Mouse (Mus musculus) testis, adult 10 weeks (tissue): ENCODE measurements around the gene Zfp92. TPM values are rescaled to one million over a fixed set of nuclear protein-coding genes. Genes with fewer than 3 reads are reported as not detected.

Source experiments
- polyA plus RNA-seq: library from polyadenylated mRNA; stranded (reverse); fragments of 350-450 nt; fragmentation: Illumina TruSeq; extraction: RNeasy Lipid Tissue Mini Kit (QIAGEN cat#74804); gene quantifications from one replicate; pipeline ENCODE4 v1.2.3, GENCODE M21; 2014; ENCODE audit warnings: low read depth, low replicate concordance

Gene Zfp92
- polyA plus RNA-seq: 0.18 TPM

DNA sequence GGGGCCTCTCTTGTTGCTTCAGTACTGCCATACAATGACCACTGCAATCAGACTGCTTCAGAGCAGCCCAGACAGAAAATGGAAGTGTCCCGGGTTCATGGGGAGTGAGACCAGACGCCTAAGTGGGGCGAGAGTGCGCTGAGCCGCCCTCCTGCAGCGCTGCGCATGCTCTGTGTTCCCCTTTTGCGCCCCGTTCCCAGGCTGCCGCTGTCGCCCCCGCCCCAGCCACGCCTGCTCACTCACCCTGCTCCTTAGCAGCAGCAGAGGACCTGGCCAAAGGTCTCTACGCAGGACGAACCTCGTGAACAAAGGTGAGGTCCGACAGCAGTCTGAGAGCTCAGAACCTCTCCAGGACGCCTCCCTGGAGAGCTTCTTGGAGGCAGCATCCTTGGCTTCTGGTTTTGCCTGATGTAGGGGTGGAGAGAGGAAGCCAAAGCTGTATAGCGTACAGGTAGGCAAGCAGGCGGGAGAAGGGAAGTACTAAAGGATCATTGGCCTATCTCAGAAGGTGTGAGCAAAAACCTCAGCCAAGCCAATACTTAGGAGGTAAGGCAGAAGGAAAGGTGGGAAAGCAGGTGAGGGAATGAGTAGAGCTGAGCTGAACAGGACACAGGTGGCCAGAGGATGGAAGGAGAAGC is at the start of gene Zfp92:
Gene Zfp92, plus strand, starts transcription at position 217 of the 638 bp plus-strand sequence.

DNA sequence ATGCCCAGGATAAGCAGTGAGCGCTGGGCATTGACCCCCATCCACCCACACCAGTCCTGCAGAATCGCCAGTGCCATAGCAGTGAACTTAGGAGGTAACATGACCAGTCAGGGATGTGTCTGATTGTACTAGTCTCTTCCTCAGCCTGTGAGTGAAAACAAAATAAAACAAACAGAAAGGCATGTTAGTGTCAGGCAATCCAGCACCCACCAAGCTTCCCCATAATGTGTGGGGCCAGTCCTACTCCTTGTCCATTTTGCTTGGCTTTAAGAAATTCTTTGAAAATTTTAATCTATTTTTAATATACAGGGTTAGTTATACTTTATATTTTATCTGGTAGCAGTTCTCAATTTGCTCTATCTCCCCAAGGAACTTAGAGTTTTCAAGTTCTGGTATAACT is 12.3 kb upstream of the Zfp92 start, which contains the start of gene Gm18336:
Gene Gm18336, minus strand, starts transcription at position 101 of the 400 bp plus-strand sequence.

DNA sequence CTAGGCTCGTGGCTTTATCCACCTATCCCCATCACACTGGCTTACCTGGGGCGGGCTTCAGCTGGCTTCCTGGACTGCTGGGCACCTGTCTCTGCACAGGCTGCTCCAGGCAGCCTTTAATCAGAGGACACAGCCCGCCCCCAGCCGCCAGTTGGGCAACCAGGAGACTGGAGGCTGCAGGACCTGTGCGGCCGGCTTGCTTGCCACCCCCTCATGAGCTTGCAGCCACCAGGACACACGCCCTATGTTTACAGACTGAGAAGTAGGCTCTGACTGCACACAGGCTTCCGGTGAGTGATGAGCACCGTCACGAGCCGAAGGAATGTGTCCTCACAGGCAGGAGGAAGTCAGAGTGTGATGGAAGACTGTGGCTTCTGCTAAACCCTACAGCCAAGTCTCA is 24.4 kb downstream of the Zfp92 start, which contains the start of gene Trex2:
Gene Trex2, minus strand, starts transcription at position 93 of the 400 bp plus-strand sequence.

DNA sequence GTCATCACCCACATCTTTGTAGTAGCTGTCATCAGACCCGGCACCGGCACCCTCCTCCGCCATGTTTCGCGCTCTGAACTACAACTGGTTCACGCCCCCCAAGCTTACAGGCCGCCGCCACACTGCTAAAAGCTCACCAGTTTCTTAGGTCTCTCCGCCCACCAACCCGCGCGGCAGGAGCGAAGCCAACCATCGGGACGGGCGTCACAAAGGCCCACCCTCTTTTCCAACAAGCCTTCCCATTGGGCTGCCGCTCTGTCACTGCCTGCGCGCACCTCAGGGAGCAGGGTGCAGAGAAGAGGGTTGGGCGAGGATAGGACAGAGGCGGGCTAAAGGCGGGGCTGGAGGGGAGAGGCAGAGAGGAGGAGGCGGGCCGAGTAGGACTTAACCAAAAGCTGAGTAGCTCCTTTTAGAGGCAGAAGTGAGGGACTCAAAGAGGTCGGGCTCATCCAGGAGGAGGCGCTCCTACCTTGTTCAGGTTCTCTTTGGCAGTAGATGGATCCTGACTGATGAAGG is 48.0 kb downstream of the Zfp92 start, which contains the start of gene Haus7:
Gene Haus7, minus strand, starts transcription at position 168 of the 516 bp plus-strand sequence.

Other genes with a start within 250 kb of the Zfp92 start
- gene Spin2d, start 234.1 kb upstream of the Zfp92 start, polyA plus RNA-seq: 0.87 TPM
- 3.6 TPM for gene Xlr3b, start 218.9 kb upstream of the Zfp92 start, polyA plus RNA-seq
- 10.5 TPM for gene Xlr4b, start 196.8 kb upstream of the Zfp92 start, polyA plus RNA-seq
- 1.8 TPM for gene F8a, start 182.8 kb upstream of the Zfp92 start, polyA plus RNA-seq
- gene Xlr4c, start 168.0 kb upstream of the Zfp92 start, polyA plus RNA-seq: 12.6 TPM
- 7.0 TPM for gene Xlr3c, start 145.7 kb upstream of the Zfp92 start, polyA plus RNA-seq
- gene Xlr5a, start 118.1 kb upstream of the Zfp92 start, polyA plus RNA-seq: 10.8 TPM
- gene Xlr5c, start 118.1 kb upstream of the Zfp92 start, polyA plus RNA-seq: 11.1 TPM
- not detected for gene Gm45015, start 74.3 kb upstream of the Zfp92 start, polyA plus RNA-seq
- 12.5 TPM for gene Zfp275, start 68.5 kb upstream of the Zfp92 start, polyA plus RNA-seq
- 0.17 TPM for gene Gm18336, start 12.4 kb upstream of the Zfp92 start, polyA plus RNA-seq
- not detected for gene Trex2, start 24.2 kb downstream of the Zfp92 start, polyA plus RNA-seq
- 20.2 TPM for gene Haus7, start 47.9 kb downstream of the Zfp92 start, polyA plus RNA-seq
- 29.6 TPM for gene Bgn, start 72.5 kb downstream of the Zfp92 start, polyA plus RNA-seq
- 0.60 TPM for gene Atp2b3, start 92.0 kb downstream of the Zfp92 start, polyA plus RNA-seq
- 0.17 TPM for gene Dusp9, start 228.3 kb downstream of the Zfp92 start, polyA plus RNA-seq
- not detected for gene Pnck, start 249.0 kb downstream of the Zfp92 start, polyA plus RNA-seq